Mouse (Mus musculus): ENCODE results near the gene Clcn3. TPM values are rescaled to one million over a fixed set of nuclear protein-coding genes. Genes with fewer than 3 reads are reported as not detected.

The Clcn3 gene
- total and polyA plus RNA-seq, 3 experiments: 21.9 to 37.3 (median 29.2) TPM

- peak overlapping the region; percentile 51 for H3K4me2 ChIP-seq (ENCODE audit: insufficient read depth, low read depth, poor library complexity, severe bottlenecking)
- no peak for TF ChIP-seq USF2 (conservative IDR thresholded peaks at IDR 0.05; ENCODE audit: low read depth, low read length)
- peak; percentile 78 for TF ChIP-seq BHLHE40 (IDR thresholded peaks at IDR 0.05; ENCODE audit: low read depth, low read length)
- no peak for TF ChIP-seq NELFE (IDR thresholded peaks at IDR 0.05; ENCODE audit: low read depth, low read length)
- peak; percentile 76; the same call in 1 of the 2 replicates for TF ChIP-seq IRF4 (IDR thresholded peaks at IDR 0.05; ENCODE audit: low read depth, low read length)
- TF ChIP-seq EP300 (IDR thresholded peaks at IDR 0.05; ENCODE audit: low read length): peak; percentile 82; the same call in 1 of the 2 replicates
- TF ChIP-seq NRF1 (IDR thresholded peaks at IDR 0.05; ENCODE audit: low read depth, low read length): no peak
- TF ChIP-seq MAFK (IDR thresholded peaks at IDR 0.05; ENCODE audit: insufficient replicate concordance, low read length): no peak
- no peak for TF ChIP-seq CHD2 (IDR thresholded peaks at IDR 0.05; ENCODE audit: low read length)
- TF ChIP-seq ETS1 (conservative IDR thresholded peaks at IDR 0.05; ENCODE audit: low read depth, low read length): peak; percentile 98
- peak; percentile 63; the same call in 1 of the 2 replicates for TF ChIP-seq ZNF384 (IDR thresholded peaks at IDR 0.05; ENCODE audit: low read depth, low read length)
- TF ChIP-seq KAT2A (IDR thresholded peaks at IDR 0.05; ENCODE audit: insufficient replicate concordance, low read length): no peak
- no peak for TF ChIP-seq PAX5 (IDR thresholded peaks at IDR 0.05; ENCODE audit: low read length)
- peak; percentile 94 for TF ChIP-seq MEF2A (IDR thresholded peaks at IDR 0.05; ENCODE audit: borderline replicate concordance, low read depth, low read length)
- TF ChIP-seq MYC (IDR thresholded peaks at IDR 0.05; ENCODE audit: low read depth, low read length): no peak
- TF ChIP-seq USF1 (IDR thresholded peaks at IDR 0.05; ENCODE audit: low read depth, low read length): no peak
- TF ChIP-seq MXI1 (IDR thresholded peaks at IDR 0.05; ENCODE audit: low read depth, low read length): 0 out of 2 replicates have a peak, but pooled peaks have one; percentile 18
- peak; percentile 62; the same call in 1 of the 2 replicates for TF ChIP-seq SIN3A (IDR thresholded peaks at IDR 0.05; ENCODE audit: low read length)
- no peak for TF ChIP-seq ZKSCAN1 (IDR thresholded peaks at IDR 0.05; ENCODE audit: borderline replicate concordance, low read depth, low read length)
- TF ChIP-seq UBTF (IDR thresholded peaks at IDR 0.05; ENCODE audit: low read depth, low read length): no peak
- no peak for TF ChIP-seq JUN (IDR thresholded peaks at IDR 0.05; ENCODE audit: insufficient read depth, low read depth, low read length)
- 0 out of 2 replicates have a peak, but pooled peaks have one; percentile 21 for TF ChIP-seq SMC3 (IDR thresholded peaks at IDR 0.05; ENCODE audit: low read depth, low read length)
- peak; percentile 51; the same call in 1 of the 2 replicates for TF ChIP-seq TBP (conservative IDR thresholded peaks at IDR 0.05; ENCODE audit: low read depth, low read length)
- no peaks in the 10 kb centered on the region for H3K79me2 ChIP-seq (replicated peaks; ENCODE audit: control insufficient read depth, extremely low read depth, insufficient read depth, poor library complexity, severe bottlenecking)
- 0 out of 2 replicates have a peak overlapping the region, but pooled peaks have one; percentile 27 for H3K9ac ChIP-seq (ENCODE audit: insufficient read depth, low read depth)
- H3K27me3 ChIP-seq (replicated peaks): no peaks in the 10 kb centered on the region
- H3K9me3 ChIP-seq (replicated peaks; ENCODE audit: low read length): no peaks in the 10 kb centered on the region
- no peaks in the 10 kb centered on the region for H3K36me3 ChIP-seq (replicated peaks in 1 of 2; ENCODE audit: control insufficient read depth in 1 of 2, insufficient read depth in 1 of 2, low read length in 1 of 2)
- peak; percentile 82 for DNase-seq (ENCODE audit: extremely low read depth)
- peak overlapping the region; percentile 21; the same call in 1 of the 2 replicates for H3K27ac ChIP-seq (ENCODE audit: insufficient read depth, low read depth)
- dilution Hi-C loops (cut with MboI; ENCODE audit: extremely low pct_ligation_motif_present, extremely low pct_unique_long_range_greater_than_20kb, low sequenced_read_pairs): no loop called here
- in situ Hi-C loops (cut with MboI; ENCODE audit: low pct_ligation_motif_present, low pct_unique_long_range_greater_than_20kb, low sequenced_read_pairs): loop anchor here (10.0 kb wide), 1 partner anchor 253 kb away; no protein-coding TSS in a partner anchor
- peaks cover 30 to 66% of the 10 kb centered on the region in 2 experiments for H3K4me1 ChIP-seq (ENCODE audit: control insufficient read depth in 1 of 2, insufficient read depth in 2 of 2)
- peak overlapping the region in 1 of 3 experiments; percentile 27 for H3K4me3 ChIP-seq (replicated peaks in 1 of 3; ENCODE audit: low read depth in 2 of 3, low read length in 2 of 3, poor library complexity in 1 of 3)
Measured at GRCm38 (mm10) chr8:60867468-60868115, 115.5 kb downstream of the Clcn3 start.

All from CH12.LX (cell line).